Mouse (Mus musculus) CH12.LX (cell line): ENCODE data around the gene Anks1b. TPM values are rescaled to one million over a fixed set of nuclear protein-coding genes. Genes with fewer than 3 reads are reported as not detected.

Source experiments
- DNase-seq: peaks from one replicate; pipeline ENCODE4 v3.0.0-alpha.2; 2013; ENCODE audit errors: extremely low read depth
- H3K27ac ChIP-seq: 2 replicates; pipeline ENCODE4 v1.5.1; 2012; ENCODE audit warnings: low read depth, mild to moderate bottlenecking, control low read depth, moderate library complexity; ENCODE audit not compliant: insufficient read depth
- H3K27me3 ChIP-seq: replicated peaks from 2 replicates; pipeline ENCODE3; 2012; ENCODE audit warnings: inconsistent platforms
- H3K36me3 ChIP-seq, 2 experiments: replicated peaks in 1 of 2; 2 replicates each; pipeline versions ENCODE3 to v1.6.1; 2012; ENCODE audit warnings: inconsistent platforms in 1 of 2, low read length in 1 of 2, mild to moderate bottlenecking in 1 of 2, mixed read lengths in 1 of 2, moderate library complexity in 1 of 2; ENCODE audit not compliant: control insufficient read depth in 1 of 2, insufficient read depth in 1 of 2
- H3K4me1 ChIP-seq, 2 experiments: 2 replicates each; pipeline ENCODE4 v1.6.1; 2012; ENCODE audit warnings: inconsistent platforms in 1 of 2, moderate library complexity in 1 of 2; ENCODE audit not compliant: insufficient read depth in 2 of 2, control insufficient read depth in 1 of 2
- H3K4me2 ChIP-seq: 2 replicates; pipeline ENCODE4 v1.6.1; 2012; ENCODE audit warnings: low read depth, mild to moderate bottlenecking, control low read depth; ENCODE audit not compliant: poor library complexity, insufficient read depth, severe bottlenecking
- H3K4me3 ChIP-seq, 3 experiments: fragments of 150-350 bp in 1 of 3; sonication (generic) in 1 of 3; replicated peaks in 1 of 3; 2 replicates each; pipeline versions ENCODE3 to v1.5.1; 2011 to 2012; ENCODE audit warnings: low read depth in 2 of 3, low read length in 2 of 3, mild to moderate bottlenecking in 2 of 3, moderate library complexity in 2 of 3, control low read depth in 1 of 3, improper control_type of control experiment in 1 of 3, inconsistent platforms in 1 of 3, mixed read lengths in 1 of 3; ENCODE audit not compliant: poor library complexity in 1 of 3
- H3K79me2 ChIP-seq: replicated peaks from 2 replicates; pipeline ENCODE4 v1.6.1; 2012; ENCODE audit warnings: mild to moderate bottlenecking, moderate library complexity; ENCODE audit not compliant: control insufficient read depth, poor library complexity, insufficient read depth, severe bottlenecking; ENCODE audit errors: extremely low read depth
- H3K9ac ChIP-seq: 2 replicates; pipeline ENCODE4 v1.6.1; 2012; ENCODE audit warnings: low read depth, mild to moderate bottlenecking, control low read depth, moderate library complexity; ENCODE audit not compliant: insufficient read depth
- H3K9me3 ChIP-seq: replicated peaks from 2 replicates; pipeline ENCODE3; 2012; ENCODE audit warnings: low read length, inconsistent platforms, mixed read lengths
- BHLHE40 ChIP-seq: IDR thresholded peaks from 2 replicates; pipeline ENCODE4 v1.6.1; 2011; ENCODE audit warnings: mild to moderate bottlenecking, low read depth, low read length, improper control_type of control experiment
- CHD1 ChIP-seq: IDR thresholded peaks from 2 replicates; pipeline ENCODE4 v1.6.1; 2012; ENCODE audit warnings: low read depth, low read length, improper control_type of control experiment, inconsistent platforms
- CHD2 ChIP-seq: IDR thresholded peaks from 2 replicates; pipeline ENCODE4 v1.6.1; 2011; ENCODE audit warnings: low read length, improper control_type of control experiment
- CTCF ChIP-seq, 2 experiments: IDR thresholded peaks in 1 of 2; conservative IDR thresholded peaks in 1 of 2; 2 replicates each; pipeline ENCODE4 v1.5.1; 2011 to 2012; ENCODE audit warnings: low read depth in 2 of 2, low read length in 2 of 2, improper control_type of control experiment in 1 of 2, inconsistent platforms in 1 of 2, mild to moderate bottlenecking in 1 of 2, moderate library complexity in 1 of 2
- ELF1 ChIP-seq: IDR thresholded peaks from 2 replicates; pipeline ENCODE4 v1.6.1; 2014; ENCODE audit warnings: low read depth, mild to moderate bottlenecking, inconsistent platforms, low read length, improper control_type of control experiment
- ETS1 ChIP-seq: conservative IDR thresholded peaks from 2 replicates; pipeline ENCODE4 v1.6.1; 2012; ENCODE audit warnings: low read depth, mild to moderate bottlenecking, inconsistent platforms, low read length, improper control_type of control experiment, moderate library complexity
- HCFC1 ChIP-seq: IDR thresholded peaks from 2 replicates; pipeline ENCODE4 v1.6.1; 2012; ENCODE audit warnings: low read depth, mild to moderate bottlenecking, inconsistent platforms, low read length, improper control_type of control experiment
- IRF4 ChIP-seq: IDR thresholded peaks from 2 replicates; pipeline ENCODE4 v1.6.1; 2014; ENCODE audit warnings: low read depth, mild to moderate bottlenecking, inconsistent platforms, low read length, improper control_type of control experiment
- JUN ChIP-seq: IDR thresholded peaks from 2 replicates; pipeline ENCODE4 v1.6.1; 2011; ENCODE audit warnings: low read depth, mild to moderate bottlenecking, low read length, improper control_type of control experiment, moderate library complexity; ENCODE audit not compliant: insufficient read depth
- JUND ChIP-seq: conservative IDR thresholded peaks from 2 replicates; pipeline ENCODE4 v1.6.1; 2011; ENCODE audit warnings: low read depth, low read length, improper control_type of control experiment
- KAT2A ChIP-seq: IDR thresholded peaks from 2 replicates; pipeline ENCODE4 v1.6.1; 2012; ENCODE audit warnings: low read length, improper control_type of control experiment, inconsistent platforms; ENCODE audit not compliant: insufficient replicate concordance
- MAFK ChIP-seq: IDR thresholded peaks from 2 replicates; pipeline ENCODE4 v1.6.1; 2011; ENCODE audit warnings: low read length, improper control_type of control experiment; ENCODE audit not compliant: insufficient replicate concordance
- MAX ChIP-seq: IDR thresholded peaks from 2 replicates; pipeline ENCODE4 v1.6.1; 2011; ENCODE audit warnings: low read length, improper control_type of control experiment
- MEF2A ChIP-seq: IDR thresholded peaks from 2 replicates; pipeline ENCODE4 v1.6.1; 2014; ENCODE audit warnings: low read depth, mild to moderate bottlenecking, inconsistent platforms, low read length, improper control_type of control experiment, borderline replicate concordance
- MXI1 ChIP-seq: IDR thresholded peaks from 2 replicates; pipeline ENCODE4 v1.6.1; 2011; ENCODE audit warnings: mild to moderate bottlenecking, low read depth, low read length, improper control_type of control experiment
- MYC ChIP-seq: IDR thresholded peaks from 2 replicates; pipeline ENCODE4 v1.6.1; 2011; ENCODE audit warnings: low read depth, mild to moderate bottlenecking, improper control_type of control experiment, low read length
- NRF1 ChIP-seq: IDR thresholded peaks from 2 replicates; pipeline ENCODE4 v1.6.1; 2014; ENCODE audit warnings: low read depth, mild to moderate bottlenecking, inconsistent platforms, low read length, improper control_type of control experiment, moderate library complexity
- POLR2A ChIP-seq: IDR thresholded peaks from 2 replicates; pipeline ENCODE4 v1.6.1; 2011; ENCODE audit warnings: low read depth, mild to moderate bottlenecking, improper control_type of control experiment, low read length
- POLR2AphosphoS2 ChIP-seq: IDR thresholded peaks from 2 replicates; pipeline ENCODE4 v1.6.1; 2011; ENCODE audit warnings: low read depth, low read length, improper control_type of control experiment
- RCOR1 ChIP-seq: conservative IDR thresholded peaks from 2 replicates; pipeline ENCODE4 v1.6.1; 2012; ENCODE audit warnings: low read depth, mild to moderate bottlenecking, inconsistent platforms, low read length, improper control_type of control experiment
- SMC3 ChIP-seq: IDR thresholded peaks from 2 replicates; pipeline ENCODE4 v1.6.1; 2011; ENCODE audit warnings: low read depth, low read length, improper control_type of control experiment
- TCF12 ChIP-seq: IDR thresholded peaks from 2 replicates; pipeline ENCODE4 v1.6.1; 2014; ENCODE audit warnings: low read depth, mild to moderate bottlenecking, inconsistent platforms, low read length, improper control_type of control experiment
- UBTF ChIP-seq: IDR thresholded peaks from 2 replicates; pipeline ENCODE4 v1.6.1; 2012; ENCODE audit warnings: low read depth, mild to moderate bottlenecking, inconsistent platforms, low read length, improper control_type of control experiment, moderate library complexity
- USF2 ChIP-seq: conservative IDR thresholded peaks from 2 replicates; pipeline ENCODE4 v1.6.1; 2011; ENCODE audit warnings: low read depth, low read length, improper control_type of control experiment
- ZC3H11A ChIP-seq: IDR thresholded peaks from 2 replicates; pipeline ENCODE4 v1.6.1; 2012; ENCODE audit warnings: low read depth, mild to moderate bottlenecking, inconsistent platforms, low read length, improper control_type of control experiment
- ZNF384 ChIP-seq: IDR thresholded peaks from 2 replicates; pipeline ENCODE4 v1.6.1; 2012; ENCODE audit warnings: low read depth, low read length, improper control_type of control experiment, inconsistent platforms
- dilution Hi-C: fragments of 300-500 bp; cut with MboI; formaldehyde crosslinking; loops from 2 replicates; pipeline ENCODE4 v1.14.3; 2020; ENCODE audit warnings: low sequenced_read_pairs; ENCODE audit not compliant: extremely low pct_unique_long_range_greater_than_20kb, extremely low pct_ligation_motif_present
- in situ Hi-C: fragments of 300-500 bp; cut with MboI; formaldehyde crosslinking; loops from 3 replicates; pipeline ENCODE4 v1.14.3; 2019; ENCODE audit warnings: low sequenced_read_pairs, low pct_ligation_motif_present, low pct_unique_long_range_greater_than_20kb, mixed read lengths
- polyA plus RNA-seq: library from polyadenylated mRNA; unstranded; fragments of >175 nt; gene quantifications from 2 replicates; pipeline ENCODE4 v1.2.1, GENCODE M21; 2012; ENCODE audit warnings: low read depth; ENCODE audit not compliant: insufficient read length
- total RNA-seq, 2 experiments: library from RNA; depleted of rRNA; stranded (reverse); fragments of 300-350 nt in 1 of 2; fragments of >200 nt in 1 of 2; gene quantifications; 2 replicates each; pipeline ENCODE4 v1.2.3; 2012 to 2014

Anks1b gene
- total and polyA plus RNA-seq, 3 experiments = 0.17 TPM; not detected in 2

- no peak overlapping the region for H3K9ac ChIP-seq
- H3K4me3 ChIP-seq = no peak overlapping the region
- H3K79me2 ChIP-seq = no peaks in the 10 kb centered on the region
- dilution Hi-C loops (no loop called here), in situ Hi-C loops (no loop called here)
- H3K4me2 ChIP-seq = no peak overlapping the region
- no peaks in the 10 kb centered on the region for H3K36me3 ChIP-seq
- TF ChIP-seq CTCF (conservative IDR thresholded peaks at IDR 0.05 in 1 of 2, IDR thresholded peaks at IDR 0.05 in 1 of 2; ENCODE audit: low read depth in 2 of 2, low read length in 2 of 2) = no peak
- no peak for TF ChIP-seq CHD1
- TF ChIP-seq KAT2A = no peak
- TF ChIP-seq ETS1 = no peak
- no peak for TF ChIP-seq JUND
- no peak for TF ChIP-seq HCFC1
- TF ChIP-seq USF2 = no peak
- no peak for TF ChIP-seq ZC3H11A
- no peak for TF ChIP-seq MEF2A
- no peak for TF ChIP-seq MAFK
- no peak for TF ChIP-seq RCOR1
- TF ChIP-seq MYC = no peak
- TF ChIP-seq IRF4 = no peak
- TF ChIP-seq MXI1 = no peak
- TF ChIP-seq CHD2 = no peak
- no peak for TF ChIP-seq MAX
- DNase-seq = no peak
- no peaks in the 10 kb centered on the region for H3K9me3 ChIP-seq
- H3K27ac ChIP-seq = no peak overlapping the region
- no peaks in the 10 kb centered on the region for H3K4me1 ChIP-seq
- no peaks in the 10 kb centered on the region for H3K27me3 ChIP-seq
Observed at GRCm38 (mm10) chr10:90271321-90271720, 398.0 kb downstream of the Anks1b start.

GRCm38 (mm10) chr10:90273311-90273710, 400.0 kb downstream of the Anks1b start:
- H3K27me3 ChIP-seq = no peaks in the 10 kb centered on the region
- in situ Hi-C loops = no loop called here
- H3K9ac ChIP-seq = no peak overlapping the region
- no peaks in the 10 kb centered on the region for H3K79me2 ChIP-seq
- no peaks in the 10 kb centered on the region for H3K36me3 ChIP-seq
- no peaks in the 10 kb centered on the region for H3K9me3 ChIP-seq
- no peaks in the 10 kb centered on the region for H3K4me1 ChIP-seq
- H3K4me3 ChIP-seq = no peak overlapping the region
- DNase-seq = no peak
- no peak overlapping the region for H3K4me2 ChIP-seq
- TF ChIP-seq MEF2A = no peak
- TF ChIP-seq TCF12 = no peak
- no peak for TF ChIP-seq ELF1
- TF ChIP-seq MXI1 = no peak
- TF ChIP-seq POLR2A = no peak
- TF ChIP-seq MAFK = no peak
- no peak for TF ChIP-seq RCOR1
- TF ChIP-seq UBTF = no peak
- no peak for TF ChIP-seq NRF1
- TF ChIP-seq POLR2AphosphoS2 = no peak
- TF ChIP-seq SMC3 = no peak
- no peak for TF ChIP-seq JUN
- TF ChIP-seq ZNF384 = no peak
- TF ChIP-seq MYC = no peak
- no peak for TF ChIP-seq BHLHE40
- no peak for TF ChIP-seq IRF4
- dilution Hi-C loops = no loop called here
- H3K27ac ChIP-seq = no peak overlapping the region
